Mouse (Mus musculus) stomach, embryonic 14.5 days (tissue): ENCODE results near the gene Wapl. TPM values are rescaled to one million over a fixed set of nuclear protein-coding genes. Genes with fewer than 3 reads are reported as not detected.

ENCODE experiments used
- polyA plus RNA-seq: library from polyadenylated mRNA; unstranded; fragments of >200 nt; fragmentation: Nextera tagmentation; extraction: Ambion mirVana; gene quantifications from 2 replicates; pipeline ENCODE4 v1.2.1, GENCODE M21; 2014

Gene Wapl
- polyA plus RNA-seq, 1 experiment from 2014 or later, result 31.1 TPM

Other genes starting within 250 kb of the Wapl start
- 62.8 and 74.7 TPM in 2 replicates for gene Bmpr1a, start 170.6 kb upstream of the Wapl start, polyA plus RNA-seq
- not detected in 2 replicates for gene 9230112D13Rik, start 151.1 kb upstream of the Wapl start, polyA plus RNA-seq
- gene Ldb3, start 85.2 kb upstream of the Wapl start, polyA plus RNA-seq, result 1.3 and 1.8 TPM in 2 replicates
- gene Opn4, start 73.8 kb upstream of the Wapl start, polyA plus RNA-seq, result not detected in 2 replicates
- gene Grid1, start 146.2 kb downstream of the Wapl start, polyA plus RNA-seq, result 1.1 and 1.3 TPM in 2 replicates